Mouse (Mus musculus) embryonic fibroblast, embryonic 13.5 days (primary cell): ENCODE measurements at regions not wholly inside any gene's neighbourhood (a gene's known extent, or its start where the extent isn't known, plus 50 kb on each side); places are given as distances from the start of the nearest gene placed in this dataset.

ENCODE experiments used
- CTCF ChIP-seq: IDR thresholded peaks from 2 replicates; pipeline ENCODE4 v1.5.1; 2011; ENCODE audit warnings: mild to moderate bottlenecking, control low read depth, low read length, moderate library complexity, borderline replicate concordance; ENCODE audit not compliant: insufficient read depth
- POLR2A ChIP-seq: IDR thresholded peaks from 2 replicates; pipeline ENCODE4 v1.6.1; 2011; ENCODE audit warnings: low read depth, mild to moderate bottlenecking, control low read depth, low read length, moderate library complexity

DNA sequence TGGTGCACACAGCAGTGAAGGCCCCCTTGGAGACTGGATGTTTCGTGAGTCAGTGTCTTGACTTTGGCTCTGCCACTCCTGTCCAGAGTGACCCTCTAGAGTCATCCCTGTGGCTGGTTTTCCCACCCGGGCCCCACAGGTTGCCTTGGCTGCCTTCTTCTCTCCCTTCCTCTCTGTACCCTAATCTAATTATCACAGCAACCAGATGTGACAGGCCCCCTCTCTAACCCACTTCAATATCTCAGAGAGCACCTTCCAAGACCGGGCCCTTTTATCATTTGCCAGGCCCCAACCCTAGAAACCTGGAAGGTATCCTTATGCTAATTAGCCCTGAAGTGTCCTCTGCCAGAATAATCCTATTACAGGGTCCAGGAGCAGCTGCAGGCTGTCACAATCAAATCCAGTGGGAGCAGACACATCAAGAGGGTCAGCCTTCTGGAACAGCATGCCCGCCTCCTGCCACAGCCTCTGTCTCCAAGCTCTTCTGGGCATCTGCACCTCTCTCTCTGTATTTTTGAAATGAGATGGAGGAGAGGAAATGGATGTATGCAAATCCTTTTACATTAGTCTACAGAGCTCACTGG lies 1728.4 kb upstream of the Gm6569 start:
- TF ChIP-seq POLR2A = no peak
- no peak for TF ChIP-seq CTCF
